Mouse (Mus musculus) cerebellum, adult 2 months (tissue): ENCODE data around the gene Edc3.

Experiments
- CTCF ChIP-seq: fragments of 200-500 bp; IDR thresholded peaks from 2 replicates; pipeline ENCODE4 v1.5.1; 2011; ENCODE audit warnings: low read depth, mild to moderate bottlenecking, control low read depth, low read length, moderate library complexity, borderline replicate concordance; ENCODE audit not compliant: insufficient read depth
- POLR2A ChIP-seq: fragments of 200-500 bp; IDR thresholded peaks from 2 replicates; pipeline ENCODE4 v1.6.1; 2011; ENCODE audit warnings: low read length, control low read depth, borderline replicate concordance; ENCODE audit not compliant: insufficient read depth

DNA sequence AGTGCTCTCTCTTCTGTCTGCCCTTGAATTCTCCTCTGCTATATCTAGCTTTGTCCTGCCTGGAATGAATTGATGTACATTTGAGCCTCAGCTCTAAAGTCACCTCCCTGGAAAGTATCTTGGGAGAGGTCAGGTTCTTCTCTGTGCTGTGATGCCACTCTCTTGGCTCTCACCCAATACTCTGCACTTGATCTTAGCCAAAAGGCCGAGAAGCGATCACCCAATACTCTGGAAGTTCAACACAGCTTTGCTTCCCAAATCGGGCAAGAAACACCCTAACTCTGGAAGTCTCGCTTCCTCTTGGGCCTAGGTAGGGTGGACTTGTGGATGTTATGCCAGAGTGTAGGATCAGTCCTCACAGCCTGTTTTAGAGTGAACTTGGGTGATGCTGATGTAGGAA is 58.9 kb downstream of the Edc3 start:
- TF ChIP-seq CTCF (no peak), POLR2A (no peak)
